Mouse (Mus musculus) kidney, adult 9 months (tissue): ENCODE measurements around the gene Kel.

Experiments used
- DNase-seq: peaks from one replicate; pipeline ENCODE4 v3.0.0; 2022

Kel gene

GRCm38 (mm10) chr6:41643227-41643626 lies 60.9 kb downstream of the Kel start:
- DNase-seq: no peak

GRCm38 (mm10) chr6:41642765-41643164 lies 61.4 kb downstream of the Kel start:
- no peak for DNase-seq

- DNase-seq: no peak
Measured at GRCm38 (mm10) chr6:41641173-41641866, 62.8 kb downstream of the Kel start.

GRCm38 (mm10) chr6:41640449-41640848 lies 63.7 kb downstream of the Kel start:
- DNase-seq: no peak

- no peak for DNase-seq
Measured at GRCm38 (mm10) chr6:41637927-41638506, 66.1 kb downstream of the Kel start.

GRCm38 (mm10) chr6:41637393-41637792 lies 66.7 kb downstream of the Kel start:
- no peak for DNase-seq
